Mouse (Mus musculus): ENCODE results near the gene Rhbdf2.

Gene Rhbdf2

DNA sequence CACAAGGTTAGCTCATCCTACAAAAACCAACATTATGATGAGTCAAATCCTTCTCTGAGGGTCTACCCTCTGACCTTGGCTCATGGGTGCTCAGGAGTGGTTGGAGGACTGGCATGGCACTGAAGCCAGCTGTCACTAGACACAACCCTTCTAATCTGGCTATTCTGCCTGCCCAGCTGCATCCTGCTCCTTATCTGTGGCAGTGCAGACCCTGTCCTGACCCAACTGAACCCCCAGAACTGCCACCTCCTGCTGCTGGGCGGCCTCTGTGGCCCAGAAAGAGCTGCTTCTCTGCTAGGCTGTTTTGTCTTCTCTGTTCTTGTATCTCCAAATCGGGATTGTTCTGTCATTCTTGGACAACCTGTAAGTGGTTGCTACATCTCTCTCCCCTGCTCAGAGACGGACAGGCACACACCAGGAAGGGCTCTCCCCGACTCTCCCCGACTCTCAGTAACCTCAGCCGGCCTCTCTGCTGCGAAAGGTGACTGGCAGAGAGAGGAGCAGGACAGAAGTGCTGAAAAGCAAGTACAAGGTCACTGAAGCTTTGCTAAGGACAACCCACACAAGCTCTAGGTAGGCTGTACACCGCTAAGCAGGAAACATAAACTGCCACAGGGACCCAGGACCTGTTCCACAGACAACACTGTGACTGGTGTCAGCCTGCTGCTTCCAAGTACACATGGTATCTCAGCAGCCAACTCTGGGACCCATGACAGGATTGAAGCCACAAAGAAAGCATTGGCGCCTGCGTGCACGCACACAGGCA, 77.4 kb downstream of the Rhbdf2 start:
- Histone ChIP-seq H3K4me1 (replicated peaks; ENCODE audit: low read depth, low read length) (peaks cover 47% of the 10 kb centered on the region), H3K4me3 (replicated peaks; ENCODE audit: low read length) (no peak overlapping the region), H3K27me3 (ENCODE audit: insufficient read depth, low read length) (no peaks in the 10 kb centered on the region), H3K9me3 (ENCODE audit: low read length) (no peaks in the 10 kb centered on the region), H3K36me3 (ENCODE audit: insufficient read depth, low read length) (peaks cover 71% of the 10 kb centered on the region)
- TF ChIP-seq POU5F1 (IDR thresholded peaks at IDR 0.05; ENCODE audit: borderline replicate concordance, low read length) (no peak), CTCF (conservative IDR thresholded peaks at IDR 0.05; ENCODE audit: low read length) (no peak), NANOG (IDR thresholded peaks at IDR 0.05; ENCODE audit: borderline replicate concordance, low read length) (no peak)

- Histone ChIP-seq H3K4me1 (replicated peaks; ENCODE audit: low read depth, low read length) (peaks cover 44% of the 10 kb centered on the region), H3K9me3 (ENCODE audit: low read length) (no peaks in the 10 kb centered on the region), H3K4me3 (replicated peaks; ENCODE audit: low read length) (no peak overlapping the region), H3K36me3 (ENCODE audit: insufficient read depth, low read length) (peaks cover 75% of the 10 kb centered on the region), H3K27me3 (ENCODE audit: insufficient read depth, low read length) (no peaks in the 10 kb centered on the region)
- TF ChIP-seq CTCF (conservative IDR thresholded peaks at IDR 0.05; ENCODE audit: low read length) (no peak), NANOG (IDR thresholded peaks at IDR 0.05; ENCODE audit: borderline replicate concordance, low read length) (no peak), POU5F1 (IDR thresholded peaks at IDR 0.05; ENCODE audit: borderline replicate concordance, low read length) (no peak)
These were observed 78.0 kb downstream of the Rhbdf2 start for GRCm38 (mm10) chr11:116548780-116549179.
